Mouse (Mus musculus): ENCODE measurements at regions not wholly inside any gene's neighbourhood (a gene's known extent, or its start where the extent isn't known, plus 50 kb on each side); places are given as distances from the start of the nearest gene placed in this dataset.

GRCm38 (mm10) chr14:103962303-103962881 lies 118.2 kb upstream of the Ednrb start:
- no peak for TF ChIP-seq CTCF (IDR thresholded peaks at IDR 0.05; ENCODE audit: borderline replicate concordance, extremely low read depth, insufficient read depth, insufficient read length)
- TF ChIP-seq POLR2A (IDR thresholded peaks at IDR 0.05; ENCODE audit: borderline replicate concordance, extremely low read depth, insufficient read depth, insufficient read length, poor library complexity, severe bottlenecking), result no peak
